Mouse (Mus musculus) hindbrain, embryonic 10.5 days (tissue): ENCODE measurements around the gene Mrvi1. TPM values are rescaled to one million over a fixed set of nuclear protein-coding genes. Genes with fewer than 3 reads are reported as not detected.

Experiments
- DNase-seq: peaks from one replicate; pipeline ENCODE4 v3.0.0-alpha.2; 2017; ENCODE audit warnings: low spot score
- H3K27ac ChIP-seq: fragments of 300-500 bp; sonication (generic); 2 replicates; pipeline ENCODE4 v1.5.1; 2016; ENCODE audit warnings: mild to moderate bottlenecking, moderate library complexity
- H3K27me3 ChIP-seq: fragments of 300-500 bp; sonication (generic); 2 replicates; pipeline ENCODE4 v1.6.1; 2016; ENCODE audit warnings: mild to moderate bottlenecking; ENCODE audit not compliant: poor library complexity, insufficient read depth, severe bottlenecking
- H3K36me3 ChIP-seq: fragments of 300-500 bp; sonication (generic); 2 replicates; pipeline ENCODE4 v1.6.1; 2016; ENCODE audit warnings: mild to moderate bottlenecking, moderate library complexity
- H3K4me1 ChIP-seq: fragments of 300-500 bp; sonication (generic); replicated peaks from 2 replicates; pipeline ENCODE4 v1.6.1; 2016; ENCODE audit warnings: mild to moderate bottlenecking
- H3K4me3 ChIP-seq: fragments of 300-500 bp; sonication (generic); 2 replicates; pipeline ENCODE4 v1.5.1; 2016; ENCODE audit warnings: mild to moderate bottlenecking, moderate library complexity
- H3K9me3 ChIP-seq: fragments of 300-500 bp; sonication (generic); 2 replicates; pipeline ENCODE4 v1.6.1; 2016; ENCODE audit warnings: mild to moderate bottlenecking, moderate library complexity
- WGBS: fragments of 180-500 bp; shearing (Covaris S2); methylation state at CpG from one replicate; pipeline ENCODE4 v1.1.7; 2016; 5-methylcytosine and 5-hydroxymethylcytosine counted together
- polyA plus RNA-seq: library from polyadenylated mRNA; unstranded; fragments of >200 nt; fragmentation: Nextera tagmentation; extraction: Ambion mirVana; gene quantifications from 2 replicates; pipeline ENCODE4 v1.2.1, GENCODE M21; 2016

The Mrvi1 gene
- polyA plus RNA-seq, 1 experiment from 2014 or later: 1.3 TPM

GRCm38 (mm10) chr7:110948579-110948978 lies 33.7 kb downstream of the Mrvi1 start:
- H3K4me1 ChIP-seq: peaks cover 9% of the 10 kb centered on the region; the same call in 1 of the 2 replicates
- H3K27me3 ChIP-seq: no peaks in the 10 kb centered on the region
- WGBS: 89% methylated on average over 3 of the region's 3 CpGs
- no peak for DNase-seq
- no peaks in the 10 kb centered on the region for H3K9me3 ChIP-seq
- no peaks in the 10 kb centered on the region for H3K36me3 ChIP-seq
- no peak overlapping the region for H3K4me3 ChIP-seq
- H3K27ac ChIP-seq: no peak overlapping the region

- DNase-seq: no peak
- H3K36me3 ChIP-seq: no peaks in the 10 kb centered on the region
- H3K27me3 ChIP-seq: no peaks in the 10 kb centered on the region
- H3K27ac ChIP-seq: no peak overlapping the region
- H3K4me3 ChIP-seq: no peak overlapping the region
- H3K9me3 ChIP-seq: no peaks in the 10 kb centered on the region
- 91% methylated on average over 6 of the region's 6 CpGs for WGBS
- peaks cover 6% of the 10 kb centered on the region; the same call in 1 of the 2 replicates for H3K4me1 ChIP-seq
Observed at GRCm38 (mm10) chr7:110947616-110948015, 34.6 kb downstream of the Mrvi1 start.

DNA sequence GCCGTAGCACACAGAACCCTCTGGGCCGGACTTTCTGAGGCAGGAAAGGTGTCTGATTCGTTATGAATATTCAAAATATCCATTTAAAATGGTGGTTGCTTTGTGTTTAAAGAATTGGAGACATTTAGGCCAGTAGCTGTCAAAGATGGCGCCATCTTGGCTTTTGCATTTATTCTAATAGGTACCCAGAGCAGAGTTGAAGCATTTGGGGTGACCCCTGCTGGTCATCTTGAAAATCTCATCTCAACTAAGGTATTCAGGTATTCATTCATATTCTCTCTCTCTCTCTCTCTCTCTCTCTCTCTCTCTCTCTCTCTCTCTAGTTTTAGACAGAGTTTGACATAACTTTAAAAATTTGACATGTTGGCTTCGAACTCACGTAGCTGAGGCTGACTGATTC lies 35.5 kb downstream of the Mrvi1 start:
- Histone ChIP-seq H3K27me3 (no peaks in the 10 kb centered on the region), H3K27ac (no peak overlapping the region), H3K4me3 (no peak overlapping the region), H3K4me1 (peaks cover 12% of the 10 kb centered on the region), H3K36me3 (no peaks in the 10 kb centered on the region), H3K9me3 (no peaks in the 10 kb centered on the region)
- 79% methylated on average over 6 of the region's 6 CpGs for WGBS
- no peak for DNase-seq

- WGBS: 87% methylated on average over 5 of the region's 5 CpGs
- H3K4me1 ChIP-seq: peaks cover 11% of the 10 kb centered on the region; the same call in 1 of the 2 replicates
- H3K36me3 ChIP-seq: no peaks in the 10 kb centered on the region
- no peak for DNase-seq
- no peaks in the 10 kb centered on the region for H3K27me3 ChIP-seq
- no peaks in the 10 kb centered on the region for H3K9me3 ChIP-seq
- no peak overlapping the region for H3K27ac ChIP-seq
- H3K4me3 ChIP-seq: no peak overlapping the region
Observed at GRCm38 (mm10) chr7:110944321-110944720, 37.9 kb downstream of the Mrvi1 start.

GRCm38 (mm10) chr7:110941701-110942530 lies 40.3 kb downstream of the Mrvi1 start:
- Histone ChIP-seq H3K4me3 (no peak overlapping the region), H3K27ac (peak overlapping the region; percentile 67; the same call in 1 of the 2 replicates), H3K27me3 (no peaks in the 10 kb centered on the region), H3K36me3 (no peaks in the 10 kb centered on the region), H3K4me1 (peaks cover 11% of the 10 kb centered on the region; the same call in 1 of the 2 replicates), H3K9me3 (no peaks in the 10 kb centered on the region)
- WGBS: 66% methylated on average over 6 of the region's 6 CpGs
- DNase-seq: no peak

DNA sequence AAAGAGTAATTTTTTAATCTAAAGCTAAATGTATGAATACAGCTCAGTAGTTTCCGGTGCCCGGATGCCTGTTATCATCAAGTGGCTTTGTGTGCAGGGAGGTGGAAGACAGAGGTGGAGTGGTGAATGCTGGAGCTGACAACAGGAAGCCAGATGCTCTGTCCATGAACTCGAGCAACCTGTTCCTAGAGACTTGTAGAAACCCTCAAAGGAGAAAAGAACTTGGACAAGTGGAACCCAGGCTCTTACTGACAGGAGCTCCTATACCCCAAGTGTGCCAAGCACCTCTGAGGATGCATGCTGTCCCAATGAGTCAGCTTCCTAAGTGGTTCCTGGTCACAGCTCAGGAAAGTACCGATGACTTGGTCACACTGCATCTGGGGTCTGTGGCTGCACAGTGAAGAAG lies 41.1 kb downstream of the Mrvi1 start:
- H3K9me3 ChIP-seq: no peaks in the 10 kb centered on the region
- H3K4me3 ChIP-seq: no peak overlapping the region
- 87% methylated on average over 4 of the region's 4 CpGs for WGBS
- H3K36me3 ChIP-seq: no peaks in the 10 kb centered on the region
- DNase-seq: no peak
- no peaks in the 10 kb centered on the region for H3K27me3 ChIP-seq
- no peak overlapping the region for H3K27ac ChIP-seq
- H3K4me1 ChIP-seq: peaks cover 11% of the 10 kb centered on the region; the same call in 1 of the 2 replicates

DNA sequence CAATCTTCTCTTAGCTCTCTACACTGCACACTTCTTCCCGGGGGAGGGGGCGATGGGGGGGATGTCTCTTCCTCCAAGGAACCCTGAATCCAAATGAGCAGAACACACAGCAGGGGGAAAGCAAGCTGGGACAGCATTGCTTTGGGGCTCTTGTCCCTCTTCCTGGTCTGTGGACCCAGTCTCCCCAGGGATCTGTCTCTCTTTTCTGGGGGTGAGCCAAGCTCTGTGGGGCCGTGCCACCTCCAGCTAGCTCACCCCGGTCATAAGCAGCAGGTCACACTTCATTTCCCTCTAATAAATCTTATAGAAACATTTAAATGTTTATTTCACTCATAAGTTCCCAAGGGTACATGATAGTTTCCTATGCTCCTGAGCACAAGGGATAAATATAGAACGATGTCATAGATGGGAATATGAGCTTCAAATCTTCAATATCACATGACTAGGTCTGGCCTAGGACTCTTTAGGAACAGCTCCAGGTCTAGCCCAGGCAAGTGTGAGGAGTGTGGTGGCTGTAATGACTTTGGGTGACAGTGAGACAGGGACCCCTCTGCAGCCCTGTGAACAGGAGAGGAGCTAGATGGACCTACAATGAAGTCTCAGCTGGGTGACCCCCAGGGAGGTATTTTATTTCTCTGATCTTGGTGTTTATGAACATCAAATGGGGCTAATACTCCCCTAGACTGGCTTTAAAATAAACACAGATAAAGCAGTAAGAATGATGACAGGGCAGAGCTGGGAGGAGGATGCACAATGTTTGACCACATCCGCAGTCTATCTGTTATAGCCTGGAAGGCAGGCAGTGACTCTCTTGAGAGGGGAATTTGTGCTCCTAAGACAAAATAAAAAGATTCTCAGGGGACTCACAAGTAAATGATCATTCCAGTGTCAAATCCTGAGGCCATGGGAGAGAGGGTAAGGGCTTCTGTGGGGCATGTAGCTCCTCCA lies 46.2 kb downstream of the Mrvi1 start:
- no peaks in the 10 kb centered on the region for H3K36me3 ChIP-seq
- WGBS: 87% methylated on average over 6 of the region's 6 CpGs

GRCm38 (mm10) chr7:110933999-110934398 lies 48.3 kb downstream of the Mrvi1 start:
- no peak overlapping the region for H3K27ac ChIP-seq
- DNase-seq: no peak
- no peaks in the 10 kb centered on the region for H3K9me3 ChIP-seq
- H3K27me3 ChIP-seq: no peaks in the 10 kb centered on the region
- no peaks in the 10 kb centered on the region for H3K36me3 ChIP-seq
- no peak overlapping the region for H3K4me3 ChIP-seq
- WGBS: 72% methylated on average over 2 of the region's 2 CpGs
- H3K4me1 ChIP-seq: no peaks in the 10 kb centered on the region

More for the DNA sequence above, 46.2 kb downstream of the Mrvi1 start:
- Histone ChIP-seq H3K27ac (no peak overlapping the region), H3K4me1 (no peaks in the 10 kb centered on the region), H3K9me3 (no peaks in the 10 kb centered on the region), H3K27me3 (no peaks in the 10 kb centered on the region), H3K4me3 (no peak overlapping the region)
- no peak for DNase-seq

DNA sequence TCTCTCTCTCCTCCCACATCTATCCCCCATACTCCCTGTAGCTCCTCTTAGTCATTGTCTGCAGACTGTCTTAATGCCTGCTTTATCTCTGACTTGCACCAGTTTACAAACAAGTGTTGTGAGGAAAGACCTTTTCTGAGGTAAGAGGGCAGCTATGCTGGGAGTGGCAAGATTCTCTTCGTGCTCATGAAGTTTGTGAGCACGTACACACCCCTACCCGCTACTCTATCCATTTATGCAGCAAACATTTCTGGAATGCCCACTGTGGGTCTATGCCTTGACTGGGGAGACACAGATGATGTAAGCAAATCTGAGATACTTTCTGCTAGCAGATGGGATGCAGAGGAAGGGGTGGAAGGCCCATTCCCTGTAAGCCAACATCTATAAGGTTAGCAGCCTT lies 48.9 kb downstream of the Mrvi1 start:
- Histone ChIP-seq H3K36me3 (no peaks in the 10 kb centered on the region), H3K27me3 (no peaks in the 10 kb centered on the region), H3K9me3 (no peaks in the 10 kb centered on the region), H3K27ac (no peak overlapping the region), H3K4me1 (no peaks in the 10 kb centered on the region), H3K4me3 (no peak overlapping the region)
- DNase-seq: no peak
- 88% methylated on average over 3 of the region's 3 CpGs for WGBS

- Histone ChIP-seq H3K27me3 (no peaks in the 10 kb centered on the region), H3K36me3 (no peaks in the 10 kb centered on the region), H3K27ac (no peak overlapping the region), H3K9me3 (no peaks in the 10 kb centered on the region), H3K4me1 (no peaks in the 10 kb centered on the region), H3K4me3 (no peak overlapping the region)
- 33% methylated on average over 3 of the region's 3 CpGs for WGBS
- peak; percentile 27 for DNase-seq
Observed at GRCm38 (mm10) chr7:110930118-110930854, 52.0 kb downstream of the Mrvi1 start.

GRCm38 (mm10) chr7:110926562-110926961 lies 55.7 kb downstream of the Mrvi1 start:
- no peak overlapping the region for H3K27ac ChIP-seq
- H3K36me3 ChIP-seq: no peaks in the 10 kb centered on the region
- no peaks in the 10 kb centered on the region for H3K4me1 ChIP-seq
- no peaks in the 10 kb centered on the region for H3K27me3 ChIP-seq
- no peak for DNase-seq
- no peaks in the 10 kb centered on the region for H3K9me3 ChIP-seq
- 79% methylated on average over 4 of the region's 4 CpGs for WGBS
- no peak overlapping the region for H3K4me3 ChIP-seq
